Mouse (Mus musculus) left cerebral cortex, adult 8-10 months (tissue): ENCODE results near the gene Rbfox3. TPM values are rescaled to one million over a fixed set of nuclear protein-coding genes. Genes with fewer than 3 reads are reported as not detected.

ENCODE experiments used
- DNase-seq, 2 experiments: peaks; one replicate each; pipeline ENCODE4 v3.0.0; 2022; ENCODE audit warnings: low spot score in 2 of 2
- microRNA-seq, 2 experiments: library from miRNA; unstranded; fragments of <30 nt; microRNA quantifications; one replicate each; pipeline ENCODE4 v1.2.0; 2022
- total RNA-seq, 4 experiments: library from RNA; stranded (reverse); gene quantifications; 2 replicates each; pipeline ENCODE4 v1.2.4; 2022

Gene Rbfox3
- total RNA-seq, 4 experiments from 2014 or later: 295 to 336 (median 323) TPM

DNA sequence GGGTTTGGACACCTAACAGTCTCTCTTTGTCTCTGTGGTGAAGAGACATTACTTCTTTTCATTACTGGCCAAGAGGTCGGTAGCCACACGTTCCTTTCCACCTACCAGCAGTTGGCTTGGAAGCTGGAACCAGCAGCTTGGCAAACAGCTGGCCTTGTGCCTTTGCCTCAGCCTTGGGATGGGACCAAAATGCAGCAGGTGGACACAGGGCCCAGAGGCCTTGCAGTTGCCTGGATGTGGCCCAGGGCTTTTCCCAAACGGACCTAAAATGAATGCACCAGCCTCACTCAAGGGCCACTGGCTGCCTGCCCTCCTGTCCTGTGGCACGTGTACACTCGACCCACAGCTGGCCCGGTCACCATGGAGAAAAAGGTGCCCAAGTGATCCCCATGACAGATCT is 460.2 kb downstream of the Rbfox3 start:
- DNase-seq: no peak

- DNase-seq: no peak
Observed at GRCm38 (mm10) chr11:118448385-118448784, 463.0 kb downstream of the Rbfox3 start.

GRCm38 (mm10) chr11:118447346-118447745 is 464.1 kb downstream of the Rbfox3 start:
- DNase-seq: no peak

DNA sequence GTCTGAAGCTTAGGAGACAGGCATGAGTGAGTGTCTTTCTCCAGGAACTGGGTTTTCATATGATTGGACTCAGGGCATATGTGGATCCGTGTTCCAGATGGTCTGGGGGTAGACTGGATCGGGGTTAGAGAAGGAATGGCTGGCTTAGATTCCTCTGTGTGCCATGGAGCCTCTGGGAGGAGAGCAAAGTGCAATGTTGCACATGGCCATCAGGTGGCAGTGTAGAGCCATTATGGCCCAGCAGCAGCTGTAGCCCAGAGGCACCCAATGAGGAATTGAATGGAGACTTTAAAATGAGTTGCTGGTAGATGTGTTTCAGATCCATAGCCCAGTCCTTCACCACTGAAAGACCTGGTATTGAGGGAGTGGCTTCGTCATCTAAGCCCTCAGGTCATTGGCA is 465.6 kb downstream of the Rbfox3 start:
- no peak for DNase-seq

- no peak for DNase-seq
Observed at GRCm38 (mm10) chr11:118443201-118443970, 468.0 kb downstream of the Rbfox3 start.

DNA sequence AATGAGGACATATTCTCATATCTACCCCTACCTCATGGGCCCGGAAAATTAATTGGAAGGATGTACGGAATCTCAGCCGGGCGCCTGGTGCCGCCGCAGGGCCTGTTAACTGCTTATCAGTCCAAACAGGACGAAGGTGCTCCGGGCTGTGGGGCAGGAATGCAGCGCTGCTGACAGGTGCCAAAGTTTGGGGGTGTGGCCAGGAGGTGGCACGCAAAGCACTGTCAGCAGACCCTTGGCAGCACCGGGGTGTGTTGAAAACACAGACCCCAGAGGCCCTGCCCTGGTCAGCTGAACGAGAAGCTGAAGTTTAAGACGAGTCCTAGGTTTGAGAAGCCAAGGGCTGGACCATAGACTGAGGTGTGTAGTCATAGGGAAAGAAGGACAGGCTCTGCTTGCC is 468.7 kb downstream of the Rbfox3 start:
- DNase-seq: no peak

Small RNA genes within 50 kb of the gene (microRNA-seq; reads per million reads assigned to microRNA genes)
- gene Gm25040: 0 reads per million in 2 experiments

Other genes starting within 250 kb of the Rbfox3 start
- not detected for gene Enpp7, start 76.6 kb upstream of the Rbfox3 start, total RNA-seq
- 1 to 10 TPM; 2.2 to 3.3 (median 2.6) TPM for gene Cbx2, start 111.4 kb upstream of the Rbfox3 start, total RNA-seq
- gene Cbx8, start 129.4 kb upstream of the Rbfox3 start, total RNA-seq: 10 to 100 TPM in 2 of 4 experiments, 1 to 10 TPM in 2; 7.1 to 16.7 (median 11.1) TPM
- gene Cbx4, start 174.6 kb upstream of the Rbfox3 start, total RNA-seq: 10 to 100 TPM; 48.9 to 54.2 (median 50.0) TPM